Mouse (Mus musculus): ENCODE measurements around the gene Gm20777.
"Not testable (repeated sequence)": the region's sequence is repeated elsewhere in the genome, so short reads cannot be mapped to it uniquely, and the experiment has no call there.

DNA sequence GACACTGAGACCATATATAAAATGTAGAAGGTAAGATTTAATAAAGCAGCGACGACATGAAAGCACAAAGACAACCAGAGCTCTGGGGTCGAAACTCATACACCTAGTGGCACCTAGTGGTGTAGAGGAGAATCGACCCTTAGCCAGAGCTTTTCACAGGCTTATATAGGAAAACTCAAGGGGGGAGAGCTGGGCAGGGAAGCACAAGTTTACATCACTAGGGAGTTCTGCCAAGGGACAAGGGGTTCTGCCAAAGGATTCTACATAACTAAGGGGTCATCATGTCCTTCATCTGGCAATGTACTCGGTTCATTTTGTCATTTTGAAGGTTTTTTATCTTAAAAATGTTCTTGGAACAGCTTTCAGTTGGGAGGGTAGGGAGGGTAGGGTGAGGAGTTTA, 42.7 kb downstream of the Gm20777 start:
- not testable (repeated sequence) for TF ChIP-seq CTCF, EP300 (IDR thresholded peaks at IDR 0.05; ENCODE audit: low read depth)

Data from liver, embryonic 14.5 days (tissue).